Mouse (Mus musculus): ENCODE results near the gene Vat1l. TPM values are rescaled to one million over a fixed set of nuclear protein-coding genes. Genes with fewer than 3 reads are reported as not detected.
A peak's percentile ranks its signal among the peaks of the same experiment; 100 is the strongest.

Vat1l gene
- total RNA-seq, 1 experiment = 2.4 TPM

GRCm38 (mm10) chr8:114363167-114363566 lies 157.8 kb downstream of the Vat1l start:
- in situ Hi-C loops (cut with MboI; ENCODE audit: low sequenced_read_pairs in 2 of 2, unreplicated experiment in 2 of 2) = loop anchor here in 1 of 2 experiments (10.0 kb wide), 1 partner anchor 288 kb away; no protein-coding TSS in a partner anchor
- no peak for TF ChIP-seq ZNF384 (IDR thresholded peaks at IDR 0.05; ENCODE audit: low read depth, low read length)
- no peak for TF ChIP-seq HCFC1 (IDR thresholded peaks at IDR 0.05; ENCODE audit: borderline replicate concordance, insufficient read depth, low read length)
- TF ChIP-seq CHD2 (IDR thresholded peaks at IDR 0.05; ENCODE audit: low read depth, low read length) = no peak
- TF ChIP-seq MAFK (IDR thresholded peaks at IDR 0.05; ENCODE audit: insufficient read depth, low read depth, low read length) = no peak
- TF ChIP-seq ZC3H11A (IDR thresholded peaks at IDR 0.05; ENCODE audit: borderline replicate concordance, low read depth, low read length) = no peak
- Histone ChIP-seq H3K36me3 (ENCODE audit: control insufficient read depth, insufficient read depth, low read length, poor library complexity, severe bottlenecking) (no peaks in the 10 kb centered on the region), H3K4me3 (ENCODE audit: insufficient read depth in 1 of 2, low read depth in 1 of 2, low read length in 2 of 2, poor library complexity in 1 of 2, severe bottlenecking in 1 of 2) (no peak overlapping the region), H3K9me3 (ENCODE audit: control insufficient read depth, insufficient read depth, low read depth, low read length) (no peaks in the 10 kb centered on the region), H3K27ac (ENCODE audit: insufficient read depth, low read depth, low read length, poor library complexity, severe bottlenecking) (no peak overlapping the region), H3K9ac (ENCODE audit: insufficient read depth, low read depth, low read length, poor library complexity, severe bottlenecking) (no peak overlapping the region), H3K4me1 (ENCODE audit: control insufficient read depth in 2 of 2, insufficient read depth in 2 of 2, low read length in 2 of 2, poor library complexity in 1 of 2) (no peaks in the 10 kb centered on the region)
- DNase-seq (ENCODE audit: low read depth, low spot score) = peak; percentile 33

DNA sequence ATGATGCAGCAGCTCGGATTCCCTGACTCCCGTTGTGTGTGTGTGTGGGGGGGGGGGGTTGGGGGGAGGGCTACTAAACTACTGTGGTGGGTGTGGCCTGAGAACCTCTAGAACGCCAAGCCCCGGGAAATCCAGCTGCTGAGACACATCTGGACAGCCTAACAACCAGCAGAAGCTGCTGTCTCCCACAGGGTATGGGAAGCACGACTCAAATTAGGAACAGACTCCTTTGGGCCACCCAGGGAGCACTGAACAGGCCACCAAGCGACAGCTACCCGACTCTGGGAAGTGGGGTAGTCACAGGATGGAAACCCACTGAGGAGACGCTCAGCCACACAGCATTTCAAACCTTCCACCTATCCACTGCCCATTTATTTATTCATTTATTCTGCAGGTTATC lies 158.2 kb downstream of the Vat1l start:
- H3K4me3 ChIP-seq (ENCODE audit: insufficient read depth in 1 of 2, low read depth in 1 of 2, low read length in 2 of 2, poor library complexity in 1 of 2, severe bottlenecking in 1 of 2) = no peak overlapping the region
- H3K4me1 ChIP-seq (ENCODE audit: control insufficient read depth in 2 of 2, insufficient read depth in 2 of 2, low read length in 2 of 2, poor library complexity in 1 of 2) = no peaks in the 10 kb centered on the region
- no peaks in the 10 kb centered on the region for H3K9me3 ChIP-seq (ENCODE audit: control insufficient read depth, insufficient read depth, low read depth, low read length)
- H3K27ac ChIP-seq (ENCODE audit: insufficient read depth, low read depth, low read length, poor library complexity, severe bottlenecking) = no peak overlapping the region
- in situ Hi-C loops (cut with MboI; ENCODE audit: low sequenced_read_pairs in 2 of 2, unreplicated experiment in 2 of 2) = loop anchor here in 1 of 2 experiments (10.0 kb wide), 1 partner anchor 289 kb away; no protein-coding TSS in a partner anchor
- TF ChIP-seq ZNF384 (IDR thresholded peaks at IDR 0.05; ENCODE audit: low read depth, low read length) = no peak
- TF ChIP-seq MAFK (IDR thresholded peaks at IDR 0.05; ENCODE audit: insufficient read depth, low read depth, low read length) = no peak
- TF ChIP-seq ZC3H11A (IDR thresholded peaks at IDR 0.05; ENCODE audit: borderline replicate concordance, low read depth, low read length) = no peak
- no peak for TF ChIP-seq HCFC1 (IDR thresholded peaks at IDR 0.05; ENCODE audit: borderline replicate concordance, insufficient read depth, low read length)
- TF ChIP-seq CHD2 (IDR thresholded peaks at IDR 0.05; ENCODE audit: low read depth, low read length) = no peak
- no peak for DNase-seq (ENCODE audit: low read depth, low spot score)
- H3K36me3 ChIP-seq (ENCODE audit: control insufficient read depth, insufficient read depth, low read length, poor library complexity, severe bottlenecking) = no peaks in the 10 kb centered on the region
- H3K9ac ChIP-seq (ENCODE audit: insufficient read depth, low read depth, low read length, poor library complexity, severe bottlenecking) = no peak overlapping the region

GRCm38 (mm10) chr8:114369038-114369976 lies 163.9 kb downstream of the Vat1l start:
- DNase-seq (ENCODE audit: low read depth, low spot score) = peak; percentile 79
- Histone ChIP-seq H3K27ac (ENCODE audit: insufficient read depth, low read depth, low read length, poor library complexity, severe bottlenecking) (no peak overlapping the region), H3K9me3 (ENCODE audit: control insufficient read depth, insufficient read depth, low read depth, low read length) (no peaks in the 10 kb centered on the region), H3K36me3 (ENCODE audit: control insufficient read depth, insufficient read depth, low read length, poor library complexity, severe bottlenecking) (no peaks in the 10 kb centered on the region), H3K4me1 (ENCODE audit: control insufficient read depth in 2 of 2, insufficient read depth in 2 of 2, low read length in 2 of 2, poor library complexity in 1 of 2) (no peaks in the 10 kb centered on the region), H3K9ac (ENCODE audit: insufficient read depth, low read depth, low read length, poor library complexity, severe bottlenecking) (0 out of 2 replicates have a peak overlapping the region, but pooled peaks have one; percentile 18), H3K4me3 (ENCODE audit: insufficient read depth in 1 of 2, low read depth in 1 of 2, low read length in 2 of 2, poor library complexity in 1 of 2, severe bottlenecking in 1 of 2) (peak overlapping the region in 1 of 2 experiments; percentile 22; a peak in 1 of 4 replicates)
- in situ Hi-C loops (cut with MboI; ENCODE audit: low sequenced_read_pairs in 2 of 2, unreplicated experiment in 2 of 2) = loop anchor here (5.0 to 10.0 kb wide), 2 partner anchors 295 to 297 kb away; no protein-coding TSS in a partner anchor
- TF ChIP-seq ZC3H11A (IDR thresholded peaks at IDR 0.05; ENCODE audit: borderline replicate concordance, low read depth, low read length) (peak; percentile 57; the same call in 1 of the 2 replicates), ZNF384 (IDR thresholded peaks at IDR 0.05; ENCODE audit: low read depth, low read length) (no peak)

GRCm38 (mm10) chr8:114374390-114374789 lies 169.0 kb downstream of the Vat1l start:
- H3K9me3 ChIP-seq (ENCODE audit: control insufficient read depth, insufficient read depth, low read depth, low read length) = no peaks in the 10 kb centered on the region
- H3K4me1 ChIP-seq (ENCODE audit: control insufficient read depth in 2 of 2, insufficient read depth in 2 of 2, low read length in 2 of 2, poor library complexity in 1 of 2) = no peaks in the 10 kb centered on the region
- H3K9ac ChIP-seq (ENCODE audit: insufficient read depth, low read depth, low read length, poor library complexity, severe bottlenecking) = no peak overlapping the region
- in situ Hi-C loops (cut with MboI; ENCODE audit: low sequenced_read_pairs in 2 of 2, unreplicated experiment in 2 of 2) = no loop called here
- H3K4me3 ChIP-seq (ENCODE audit: insufficient read depth in 1 of 2, low read depth in 1 of 2, low read length in 2 of 2, poor library complexity in 1 of 2, severe bottlenecking in 1 of 2) = no peak overlapping the region
- no peak for TF ChIP-seq HCFC1 (IDR thresholded peaks at IDR 0.05; ENCODE audit: borderline replicate concordance, insufficient read depth, low read length)
- no peak for TF ChIP-seq MAFK (IDR thresholded peaks at IDR 0.05; ENCODE audit: insufficient read depth, low read depth, low read length)
- TF ChIP-seq CHD2 (IDR thresholded peaks at IDR 0.05; ENCODE audit: low read depth, low read length) = no peak
- TF ChIP-seq ZNF384 (IDR thresholded peaks at IDR 0.05; ENCODE audit: low read depth, low read length) = no peak
- no peak for TF ChIP-seq ZC3H11A (IDR thresholded peaks at IDR 0.05; ENCODE audit: borderline replicate concordance, low read depth, low read length)
- no peak overlapping the region for H3K27ac ChIP-seq (ENCODE audit: insufficient read depth, low read depth, low read length, poor library complexity, severe bottlenecking)
- no peak for DNase-seq (ENCODE audit: low read depth, low spot score)
- H3K36me3 ChIP-seq (ENCODE audit: control insufficient read depth, insufficient read depth, low read length, poor library complexity, severe bottlenecking) = no peaks in the 10 kb centered on the region
